In the genomic region with DNA sequence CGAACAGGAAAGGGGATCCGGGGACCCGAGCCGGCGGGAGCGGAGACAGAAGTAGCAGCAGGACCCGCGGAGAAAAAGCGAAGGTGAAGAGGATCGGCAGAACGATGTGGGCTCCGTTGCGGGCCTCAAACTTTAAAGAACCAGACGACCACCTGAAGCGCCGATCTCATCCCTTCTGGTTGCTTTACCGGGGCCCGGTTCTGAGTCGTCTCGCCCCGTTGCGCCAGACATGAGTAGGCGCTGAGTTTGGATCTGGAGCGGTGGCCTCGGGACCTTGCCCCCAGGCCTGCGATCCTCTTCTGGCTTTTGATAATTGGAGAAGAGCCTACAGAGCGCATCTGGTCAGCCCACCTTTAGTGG, we compare ENCODE assay signal across 8 mouse cellular contexts. TPM values are rescaled to one million over a fixed set of nuclear protein-coding genes. Genes with fewer than 3 reads are reported as not detected.
DNase-seq lines count a peak whose midpoint lies in the region; ATAC-seq and TF ChIP-seq lines count a peak whose summit lies in the region.
"Had no signal": no experiment of that assay in that cellular context is flagged by ENCODE, and none has a peak within 500 bp of the region (broad histone marks: within the 10 kb centered on the region; RNA-seq: fewer than 3 reads in every experiment).

No protein-coding gene starts in this region.

- TF ChIP-seq CTCF in left cerebral cortex, adult 2 months (IDR thresholded peaks at IDR 0.05) = no peak
- TF ChIP-seq CTCF in small intestine, adult 2 months (IDR thresholded peaks at IDR 0.05; ENCODE audit: extremely low read depth, insufficient read length, insufficient replicate concordance, low read depth, low read length) = no peak

- no peak for TF ChIP-seq POLR2A in small intestine, adult 2 months (IDR thresholded peaks at IDR 0.05; ENCODE audit: low read depth, low read length)

- 1% methylated on average over 27 of the region's 27 CpGs for WGBS in forebrain, embryonic 12.5 days
- 1% methylated on average over 27 of the region's 27 CpGs for WGBS in limb, embryonic 11.5 days
- WGBS in small intestine, adult 2 months = 8% methylated on average over 27 of the region's 27 CpGs

- ATAC-seq in forebrain, embryonic 12.5 days (ENCODE audit: low FRiP score) = no peak; the same call in 1 of the 2 replicates
- no peak for ATAC-seq in limb, embryonic 11.5 days (ENCODE audit: insufficient number of reproducible peaks, low FRiP score, low TSS enrichment, low read depth)

- peaks cover 16% of the 10 kb centered on the region; the same call in 1 of the 2 replicates for H3K27me3 ChIP-seq in forebrain, embryonic 12.5 days
- peaks cover 25% of the 10 kb centered on the region for H3K27me3 ChIP-seq in limb, embryonic 11.5 days (ENCODE audit: control insufficient read depth, insufficient read depth, low read length)
- H3K27me3 ChIP-seq in small intestine, adult 2 months (ENCODE audit: control insufficient read depth, insufficient read depth, low read length) = peaks cover 26% of the 10 kb centered on the region

- H3K4me1 ChIP-seq in forebrain, embryonic 12.5 days = peaks cover 44% of the 10 kb centered on the region
- peaks cover 5% of the 10 kb centered on the region; the same call in 1 of the 2 replicates for H3K4me1 ChIP-seq in limb, embryonic 11.5 days (ENCODE audit: control insufficient read depth, insufficient read depth, low read length)
- no peaks in the 10 kb centered on the region for H3K4me1 ChIP-seq in small intestine, adult 2 months (ENCODE audit: control insufficient read depth, insufficient read depth, insufficient read length, low read length)

- DNase-seq in left cerebral cortex, adult 2 months (ENCODE audit: extremely low spot score in 1 of 2, low spot score in 2 of 2) = no peak
- DNase-seq in left cerebral cortex, postnatal 10 days (ENCODE audit: extremely low spot score in 1 of 2, low spot score in 2 of 2) = no peak
- no peak for DNase-seq in limb, embryonic 11.5 days (ENCODE audit: low spot score)
- no peak for DNase-seq in left cerebral cortex, postnatal 25 days (ENCODE audit: low spot score in 2 of 2)
- DNase-seq in cerebellum, adult 11 months = no peak

- intact Hi-C loops in left cerebral cortex, adult 2 months (cut with DNase I) = loop anchor here (5.0 kb wide), 1 partner anchor 65 kb away; no protein-coding TSS in a partner anchor
- intact Hi-C loops in left cerebral cortex, postnatal 10 days (cut with DNase I) = loop anchor here (5.0 kb wide), 2 partner anchors 50 to 70 kb away; no protein-coding TSS in a partner anchor
- intact Hi-C loops in left cerebral cortex, postnatal 25 days (cut with DNase I) = loop anchor here (5.0 kb wide), 1 partner anchor 275 kb away; no protein-coding TSS in a partner anchor

- H3K27ac ChIP-seq in left cerebral cortex, adult 2 months = no peak overlapping the region
- H3K27ac ChIP-seq in forebrain, embryonic 12.5 days = peak overlapping the region; percentile 94
- H3K27ac ChIP-seq in limb, embryonic 11.5 days (replicated peaks; ENCODE audit: low read depth, low read length) = no peak overlapping the region
- no peak overlapping the region for H3K27ac ChIP-seq in small intestine, adult 2 months (ENCODE audit: insufficient read depth, low read depth, low read length)

- peak overlapping the region; percentile 77 for H3K4me2 ChIP-seq in forebrain, embryonic 12.5 days
- peak overlapping the region; percentile 97 for H3K4me2 ChIP-seq in limb, embryonic 11.5 days (ENCODE audit: low read depth, severe bottlenecking)

- H3K4me3 ChIP-seq in left cerebral cortex, adult 2 months = peak overlapping the region; percentile 63
- H3K4me3 ChIP-seq in forebrain, embryonic 12.5 days (replicated peaks) = peak overlapping the region; percentile 89
- peak overlapping the region; percentile 58 for H3K4me3 ChIP-seq in limb, embryonic 11.5 days (ENCODE audit: low read depth, low read length)
- H3K4me3 ChIP-seq in small intestine, adult 2 months (ENCODE audit: low read depth, low read length) = peak overlapping the region; percentile 46; the same call in 1 of the 2 replicates

- peak overlapping the region; percentile 98 for H3K9ac ChIP-seq in forebrain, embryonic 12.5 days
- H3K9ac ChIP-seq in limb, embryonic 11.5 days (ENCODE audit: low read length) = no peak overlapping the region

- H3K36me3 ChIP-seq in forebrain, embryonic 12.5 days (replicated peaks) = peaks cover 19% of the 10 kb centered on the region
- H3K36me3 ChIP-seq in limb, embryonic 11.5 days (ENCODE audit: control insufficient read depth, insufficient read depth, low read length) = no peaks in the 10 kb centered on the region
- H3K36me3 ChIP-seq in small intestine, adult 2 months (ENCODE audit: control insufficient read depth, insufficient read depth, low read length) = no peaks in the 10 kb centered on the region

- no peaks in the 10 kb centered on the region for H3K9me3 ChIP-seq in forebrain, embryonic 12.5 days
- no peaks in the 10 kb centered on the region for H3K9me3 ChIP-seq in limb, embryonic 11.5 days (ENCODE audit: control insufficient read depth, low read length)

RNA-seq across cellular contexts. Expression of gene Sema5b, which starts 1.5 kb away (rescaled TPM):
- total RNA-seq in left cerebral cortex, adult 2 months (2021) = 10 to 100 TPM; 13.2 to 17.5 TPM
- total RNA-seq in left cerebral cortex, postnatal 10 days (2021) = 10 to 100 TPM; 27.4 to 29.5 TPM
- polyA plus RNA-seq in forebrain, embryonic 12.5 days (2016; fragmentation: Nextera tagmentation; extraction: Ambion mirVana) = 55.7 and 59.5 TPM in 2 replicates
- 2.2 and 2.6 TPM in 2 replicates for polyA plus RNA-seq in limb, embryonic 11.5 days (2014; fragmentation: Nextera tagmentation; extraction: Ambion mirVana)
- polyA plus RNA-seq in small intestine, adult 2 months (2012; rRNA removed) = 0.46 and 0.49 TPM in 2 replicates
- 10 to 100 TPM; 14.0 to 18.1 TPM for total RNA-seq in left cerebral cortex, postnatal 25 days (2021)
- total RNA-seq: neutrophil, adult 5-6 weeks had no signal

RNA-seq across cellular contexts. Expression of gene Pdia5, which starts 51.7 kb away (rescaled TPM):
- total RNA-seq in left cerebral cortex, adult 2 months (2021) = 1 to 10 TPM; 3.4 to 4.6 TPM
- total RNA-seq in left cerebral cortex, postnatal 10 days (2021) = 1 to 10 TPM; 4.3 to 5.1 TPM
- polyA plus RNA-seq in forebrain, embryonic 12.5 days (2016; fragmentation: Nextera tagmentation; extraction: Ambion mirVana) = 15.8 and 17.0 TPM in 2 replicates
- polyA plus RNA-seq in limb, embryonic 11.5 days (2014; fragmentation: Nextera tagmentation; extraction: Ambion mirVana) = 10.9 and 11.3 TPM in 2 replicates
- polyA plus RNA-seq in small intestine, adult 2 months (2012; rRNA removed) = 6.6 and 7.2 TPM in 2 replicates
- total RNA-seq in left cerebral cortex, postnatal 25 days (2021) = 1 to 10 TPM; 3.9 to 5.1 TPM
- total RNA-seq: neutrophil, adult 5-6 weeks had no signal
